Mouse (Mus musculus) limb, embryonic 13.5 days (tissue): ENCODE data around the gene Rab6a. TPM values are rescaled to one million over a fixed set of nuclear protein-coding genes. Genes with fewer than 3 reads are reported as not detected.

Experiments
- ATAC-seq: fragments of 200-750 bp; cut with Nextera tagmentation; 2 replicates; pipeline ENCODE4 v1.8.0; 2017; ENCODE audit warnings: low read depth, moderate number of reproducible peaks, moderate TSS enrichment; ENCODE audit not compliant: low FRiP score
- H3K27ac ChIP-seq: fragments of 300-500 bp; sonication (generic); 2 replicates; pipeline ENCODE4 v1.5.1; 2015; ENCODE audit warnings: inconsistent platforms, mild to moderate bottlenecking, moderate library complexity
- H3K27me3 ChIP-seq: fragments of 300-500 bp; sonication (generic); 2 replicates; pipeline ENCODE4 v1.6.1; 2015; ENCODE audit warnings: mild to moderate bottlenecking, inconsistent platforms
- H3K36me3 ChIP-seq: fragments of 300-500 bp; sonication (generic); 2 replicates; pipeline ENCODE4 v1.6.1; 2015; ENCODE audit warnings: inconsistent platforms, mild to moderate bottlenecking, moderate library complexity
- H3K4me1 ChIP-seq: fragments of 300-500 bp; sonication (generic); 2 replicates; pipeline ENCODE4 v1.6.1; 2015; ENCODE audit warnings: inconsistent platforms
- H3K4me2 ChIP-seq: fragments of 300-500 bp; sonication (generic); replicated peaks from 2 replicates; pipeline ENCODE4 v1.6.1; 2015; ENCODE audit warnings: inconsistent platforms, mild to moderate bottlenecking, moderate library complexity
- H3K4me3 ChIP-seq: fragments of 300-500 bp; sonication (generic); 2 replicates; pipeline ENCODE4 v1.5.1; 2015; ENCODE audit warnings: moderate library complexity, mild to moderate bottlenecking, inconsistent platforms
- H3K9ac ChIP-seq: fragments of 300-500 bp; sonication (generic); 2 replicates; pipeline ENCODE4 v1.6.1; 2015; ENCODE audit warnings: mild to moderate bottlenecking, inconsistent platforms
- H3K9me3 ChIP-seq: fragments of 300-500 bp; sonication (generic); 2 replicates; pipeline ENCODE4 v1.6.1; 2016; ENCODE audit warnings: inconsistent platforms
- WGBS: fragments of 180-500 bp; shearing (Covaris S2); methylation state at CpG from one replicate; pipeline ENCODE4 v1.1.7; 2015; 5-methylcytosine and 5-hydroxymethylcytosine counted together
- polyA plus RNA-seq: library from polyadenylated mRNA; unstranded; fragments of >200 nt; fragmentation: Nextera tagmentation; extraction: Ambion mirVana; gene quantifications from 2 replicates; pipeline ENCODE4 v1.2.1, GENCODE M21; 2015

Rab6a gene
- polyA plus RNA-seq, 1 experiment from 2014 or later, result 98.7 TPM

DNA sequence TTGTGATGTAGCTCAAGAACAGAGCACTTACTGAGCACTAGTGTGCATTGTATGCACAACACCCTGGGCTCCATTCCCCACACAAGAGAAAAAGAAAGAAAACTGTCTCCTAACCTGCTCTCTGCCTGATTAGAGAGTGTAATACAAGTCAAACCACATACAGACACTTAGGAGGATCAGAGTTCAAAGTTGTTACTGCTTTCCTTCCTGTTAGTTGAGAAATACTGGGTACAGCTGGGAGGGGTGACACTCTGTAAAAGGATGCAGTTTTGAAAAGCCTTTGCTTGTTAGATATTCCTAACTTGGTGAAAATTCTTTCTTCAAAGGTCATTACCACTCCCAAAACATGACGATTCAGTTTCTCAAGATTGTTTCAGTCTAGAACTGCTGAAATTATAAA lies 17.4 kb upstream of the Rab6a start:
- H3K4me3 ChIP-seq, result no peak overlapping the region
- 64% methylated on average over 1 of the region's 1 CpGs for WGBS
- H3K4me1 ChIP-seq, result no peaks in the 10 kb centered on the region
- ATAC-seq, result no peak
- H3K36me3 ChIP-seq, result no peaks in the 10 kb centered on the region
- H3K9me3 ChIP-seq, result no peaks in the 10 kb centered on the region
- no peak overlapping the region for H3K9ac ChIP-seq
- no peaks in the 10 kb centered on the region for H3K27me3 ChIP-seq
- no peak overlapping the region for H3K4me2 ChIP-seq
- no peak overlapping the region for H3K27ac ChIP-seq

- no peaks in the 10 kb centered on the region for H3K9me3 ChIP-seq
- ATAC-seq, result no peak
Measured at GRCm38 (mm10) chr7:100590504-100590844, 16.7 kb upstream of the Rab6a start.

DNA sequence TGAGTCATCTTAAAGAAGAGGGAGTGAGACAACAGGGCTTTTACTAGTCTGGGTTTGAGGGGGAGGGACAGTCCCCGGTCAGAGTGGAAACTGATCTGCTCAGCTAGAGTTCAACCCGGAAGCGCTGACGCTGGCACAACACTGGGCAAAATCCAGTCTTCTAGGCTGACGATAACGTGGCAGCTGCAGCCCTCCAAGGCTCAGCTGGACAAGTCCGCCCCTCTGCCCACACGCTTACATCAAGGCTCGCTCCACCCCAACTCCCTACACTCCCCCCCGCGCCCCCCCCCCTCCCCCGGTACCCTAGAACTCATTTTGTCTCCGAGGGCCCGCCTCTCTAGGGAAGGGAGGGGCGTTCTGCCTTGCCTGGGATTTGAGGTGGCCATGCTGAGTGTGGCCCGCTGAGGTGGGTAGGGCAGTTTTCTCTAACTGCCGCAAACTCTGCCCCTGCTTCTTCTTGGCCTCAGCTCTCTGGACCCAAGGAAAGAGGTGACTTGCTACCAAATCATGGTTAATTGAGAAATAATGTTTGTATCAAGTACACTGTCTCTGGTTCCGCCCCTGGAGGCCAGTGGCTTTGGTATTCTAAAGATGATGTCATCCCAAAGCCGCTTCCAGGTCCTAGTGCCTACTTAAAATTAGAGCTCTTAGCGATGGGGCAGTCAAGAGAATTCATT lies 16.2 kb upstream of the Rab6a start:
- Histone ChIP-seq H3K27ac (peak overlapping the region; percentile 61; the same call in 1 of the 2 replicates), H3K4me2 (peak overlapping the region; percentile 67), H3K4me1 (no peaks in the 10 kb centered on the region), H3K9ac (peak overlapping the region; percentile 69), H3K27me3 (no peaks in the 10 kb centered on the region), H3K36me3 (no peaks in the 10 kb centered on the region), H3K9me3 (no peaks in the 10 kb centered on the region), H3K4me3 (peak overlapping the region; percentile 53)
- WGBS, result under 1% methylated on average over 19 of the region's 20 CpGs
- peak; percentile 94 for ATAC-seq

More at GRCm38 (mm10) chr7:100590504-100590844, 16.7 kb upstream of the Rab6a start:
- WGBS, result 41% methylated on average over 7 of the region's 7 CpGs
- H3K27ac ChIP-seq, result 0 out of 2 replicates have a peak overlapping the region, but pooled peaks have one; percentile 61
- peak overlapping the region; percentile 53 for H3K4me3 ChIP-seq
- peak overlapping the region; percentile 67 for H3K4me2 ChIP-seq
- no peaks in the 10 kb centered on the region for H3K27me3 ChIP-seq
- H3K36me3 ChIP-seq, result no peaks in the 10 kb centered on the region
- peak overlapping the region; percentile 69 for H3K9ac ChIP-seq
- H3K4me1 ChIP-seq, result no peaks in the 10 kb centered on the region

- no peaks in the 10 kb centered on the region for H3K27me3 ChIP-seq
- H3K27ac ChIP-seq, result peak overlapping the region; percentile 61; the same call in 1 of the 2 replicates
- peak overlapping the region; percentile 69 for H3K9ac ChIP-seq
- 12% methylated on average over 2 of the region's 2 CpGs for WGBS
- no peaks in the 10 kb centered on the region for H3K36me3 ChIP-seq
- H3K4me1 ChIP-seq, result no peaks in the 10 kb centered on the region
- peak overlapping the region; percentile 67 for H3K4me2 ChIP-seq
- no peaks in the 10 kb centered on the region for H3K9me3 ChIP-seq
- peak overlapping the region; percentile 53 for H3K4me3 ChIP-seq
- ATAC-seq, result no peak
Measured at GRCm38 (mm10) chr7:100591522-100591852, 15.7 kb upstream of the Rab6a start.

DNA sequence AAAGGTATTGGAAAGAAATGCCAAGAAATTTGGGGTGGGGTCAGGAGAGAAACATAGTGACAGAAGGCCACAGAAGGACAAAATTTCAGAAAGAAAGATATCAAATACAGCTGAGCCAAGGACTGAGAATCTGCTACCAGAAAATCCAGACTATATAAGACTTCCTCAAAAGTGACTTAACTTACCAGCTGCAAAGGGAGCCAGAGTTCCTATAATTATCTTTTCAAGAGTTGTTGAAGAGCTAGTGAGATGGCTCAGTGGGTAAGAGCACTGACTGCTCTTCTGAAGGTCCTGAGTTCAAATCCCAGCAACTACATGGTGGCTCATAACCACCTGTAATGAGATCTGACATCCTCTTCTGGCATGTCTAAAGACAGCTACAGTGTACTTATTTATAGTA lies 13.9 kb upstream of the Rab6a start:
- Histone ChIP-seq H3K4me1 (no peaks in the 10 kb centered on the region), H3K27ac (no peak overlapping the region), H3K27me3 (no peaks in the 10 kb centered on the region), H3K9me3 (no peaks in the 10 kb centered on the region), H3K4me3 (no peak overlapping the region), H3K36me3 (no peaks in the 10 kb centered on the region), H3K4me2 (no peak overlapping the region), H3K9ac (no peak overlapping the region)
- ATAC-seq, result no peak

GRCm38 (mm10) chr7:100600211-100600610 lies 7.0 kb upstream of the Rab6a start:
- no peak overlapping the region for H3K4me3 ChIP-seq
- no peak for ATAC-seq
- H3K27me3 ChIP-seq, result no peaks in the 10 kb centered on the region
- H3K27ac ChIP-seq, result no peak overlapping the region
- H3K9ac ChIP-seq, result no peak overlapping the region
- no peak overlapping the region for H3K4me2 ChIP-seq
- H3K4me1 ChIP-seq, result no peaks in the 10 kb centered on the region
- H3K9me3 ChIP-seq, result 0 out of 2 replicates have a peak, but pooled peaks cover 3% of the 10 kb centered on the region
- WGBS, result 78% methylated on average over 5 of the region's 5 CpGs
- no peaks in the 10 kb centered on the region for H3K36me3 ChIP-seq

DNA sequence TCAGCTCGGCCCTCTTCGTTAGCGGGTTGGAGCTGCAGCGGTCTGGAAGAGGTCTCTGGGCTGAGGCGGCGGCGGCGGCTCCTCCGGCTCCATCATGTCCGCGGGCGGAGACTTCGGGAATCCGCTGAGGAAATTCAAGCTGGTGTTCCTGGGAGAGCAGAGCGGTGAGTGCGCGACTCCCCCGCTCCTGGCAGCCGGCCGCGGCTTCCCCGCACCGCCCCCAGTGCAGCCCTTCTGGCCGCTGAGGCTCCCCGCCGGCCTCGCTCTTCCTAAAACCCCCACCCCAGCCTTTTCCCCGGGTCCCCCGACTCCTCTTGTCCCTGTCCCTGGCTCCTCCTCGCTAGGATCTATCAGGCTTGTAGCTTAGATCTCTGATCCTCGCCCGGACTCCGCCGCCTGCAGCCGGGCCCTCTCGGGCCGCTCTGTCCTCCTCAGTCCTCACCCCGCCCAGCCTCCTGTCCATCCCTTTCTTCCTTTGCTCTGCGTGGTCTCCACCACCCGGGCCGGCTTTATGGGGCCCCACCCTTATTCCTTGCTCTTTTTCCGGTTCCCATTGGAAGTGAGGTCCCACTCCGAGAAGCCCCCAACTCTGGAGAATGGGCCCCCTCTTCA lies 1.0 kb downstream of the Rab6a start, which contains the start of gene Mrpl48:
Gene Mrpl48 (minus strand): TSS at position 172 of the 612 bp plus-strand sequence.
- peak within 1 kb of the TSS; percentile 99 for H3K4me3 ChIP-seq
- peak within 1 kb of the TSS; percentile 99 for H3K27ac ChIP-seq
- under 1% methylated on average over 40 of the region's 43 CpGs for WGBS
- peak; percentile 10; the same call in 1 of the 2 replicates for ATAC-seq
- no peaks in the 10 kb centered on the region for H3K27me3 ChIP-seq
- H3K4me1 ChIP-seq, result peaks cover 11% of the 10 kb centered on the region
- peak within 1 kb of the TSS; percentile 99 for H3K9ac ChIP-seq
- H3K9me3 ChIP-seq, result no peaks in the 10 kb centered on the region
- H3K4me2 ChIP-seq, result peak within 1 kb of the TSS; percentile 89
- H3K36me3 ChIP-seq, result no peaks in the 10 kb centered on the region

- H3K36me3 ChIP-seq, result no peaks in the 10 kb centered on the region
- no peak for ATAC-seq
- peak overlapping the region; percentile 89 for H3K4me2 ChIP-seq
- H3K4me3 ChIP-seq, result peak overlapping the region; percentile 99
- 26% methylated on average over 4 of the region's 4 CpGs for WGBS
- H3K27ac ChIP-seq, result no peak overlapping the region
- H3K9me3 ChIP-seq, result no peaks in the 10 kb centered on the region
- H3K9ac ChIP-seq, result peak overlapping the region; percentile 99
- peaks cover 11% of the 10 kb centered on the region for H3K4me1 ChIP-seq
- H3K27me3 ChIP-seq, result no peaks in the 10 kb centered on the region
Measured at GRCm38 (mm10) chr7:100608910-100609309, 1.7 kb downstream of the Rab6a start.

GRCm38 (mm10) chr7:100616121-100616857 lies 9.1 kb downstream of the Rab6a start:
- Histone ChIP-seq H3K4me1 (no peaks in the 10 kb centered on the region), H3K4me2 (no peak overlapping the region), H3K4me3 (no peak overlapping the region), H3K27ac (no peak overlapping the region), H3K27me3 (no peaks in the 10 kb centered on the region), H3K9me3 (no peaks in the 10 kb centered on the region), H3K36me3 (no peaks in the 10 kb centered on the region), H3K9ac (no peak overlapping the region)
- ATAC-seq, result no peak
- 91% methylated on average over 4 of the region's 4 CpGs for WGBS

DNA sequence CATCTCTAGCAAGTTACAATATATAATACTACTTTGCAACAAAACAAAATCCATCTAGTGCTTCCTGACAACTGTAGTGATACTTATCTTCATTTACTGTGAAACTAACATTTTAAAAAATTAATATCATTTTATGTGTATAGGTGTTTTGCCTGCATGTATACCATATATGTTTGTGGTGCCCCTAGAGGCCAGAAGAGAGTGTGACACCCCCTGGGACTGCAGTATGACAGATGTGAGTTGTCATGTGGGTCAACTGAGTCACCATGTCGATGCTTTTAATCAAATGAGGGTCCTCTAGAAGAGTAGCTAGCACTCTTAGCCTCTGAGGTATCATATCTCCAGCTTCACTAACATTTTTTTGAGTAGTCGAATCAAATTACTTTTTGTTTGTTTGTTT lies 15.1 kb downstream of the Rab6a start:
- H3K27me3 ChIP-seq, result no peaks in the 10 kb centered on the region
- peaks cover 5% of the 10 kb centered on the region; the same call in 1 of the 2 replicates for H3K4me1 ChIP-seq
- no peak overlapping the region for H3K27ac ChIP-seq
- H3K4me2 ChIP-seq, result no peak overlapping the region
- 90% methylated on average over 2 of the region's 2 CpGs for WGBS
- ATAC-seq, result no peak
- H3K36me3 ChIP-seq, result no peaks in the 10 kb centered on the region
- H3K9ac ChIP-seq, result no peak overlapping the region
- H3K4me3 ChIP-seq, result no peak overlapping the region
- no peaks in the 10 kb centered on the region for H3K9me3 ChIP-seq

- Histone ChIP-seq H3K9me3 (no peaks in the 10 kb centered on the region), H3K27me3 (no peaks in the 10 kb centered on the region)
- ATAC-seq, result no peak
Measured at GRCm38 (mm10) chr7:100624538-100624937, 17.3 kb downstream of the Rab6a start.

GRCm38 (mm10) chr7:100637657-100638056 lies 30.4 kb downstream of the Rab6a start:
- H3K27me3 ChIP-seq, result no peaks in the 10 kb centered on the region
- 4% methylated on average over 1 of the region's 1 CpGs for WGBS
- no peak overlapping the region for H3K27ac ChIP-seq
- no peaks in the 10 kb centered on the region for H3K9me3 ChIP-seq
- ATAC-seq, result no peak
- no peak overlapping the region for H3K4me2 ChIP-seq
- no peaks in the 10 kb centered on the region for H3K4me1 ChIP-seq
- peaks cover 31% of the 10 kb centered on the region for H3K36me3 ChIP-seq
- H3K4me3 ChIP-seq, result no peak overlapping the region
- no peak overlapping the region for H3K9ac ChIP-seq

More at GRCm38 (mm10) chr7:100624538-100624937, 17.3 kb downstream of the Rab6a start:
- Histone ChIP-seq H3K4me1 (peaks cover 5% of the 10 kb centered on the region), H3K4me2 (no peak overlapping the region), H3K4me3 (no peak overlapping the region), H3K36me3 (peaks cover 5% of the 10 kb centered on the region; the same call in 1 of the 2 replicates), H3K9ac (no peak overlapping the region), H3K27ac (no peak overlapping the region)
- WGBS, result 84% methylated on average over 3 of the region's 3 CpGs
